Mouse (Mus musculus) 3134 (cell line): Measurements from ENCODE around the gene Gab3.
"Not testable (repeated sequence)": the region's sequence is repeated elsewhere in the genome, so short reads cannot be mapped to it uniquely, and the experiment has no call there.

Experiments
- DNase-seq: peaks from one replicate; pipeline ENCODE4 v3.0.0-alpha.2; 2011; ENCODE audit warnings: low spot score; ENCODE audit not compliant: insufficient read length; ENCODE audit errors: extremely low read depth

The Gab3 gene

GRCm38 (mm10) chrX:75036626-75037025, 48.6 kb downstream of the Gab3 start:
- DNase-seq = no peak

GRCm38 (mm10) chrX:75035162-75035561, 50.1 kb downstream of the Gab3 start:
- DNase-seq = no peak

GRCm38 (mm10) chrX:75034054-75034453, 51.2 kb downstream of the Gab3 start:
- DNase-seq = not testable (repeated sequence)

GRCm38 (mm10) chrX:74983734-74984133, 101.5 kb downstream of the Gab3 start:
- no peak for DNase-seq

GRCm38 (mm10) chrX:74962899-74963298, 122.4 kb downstream of the Gab3 start:
- not testable (repeated sequence) for DNase-seq

GRCm38 (mm10) chrX:74959161-74959560, 126.1 kb downstream of the Gab3 start:
- not testable (repeated sequence) for DNase-seq
